Comparison of ENCODE assay signal across 8 mouse cellular contexts in genomic region chr19:44640021-44640420, GRCm38 (mm10).
DNase-seq lines count a peak whose midpoint lies in the region; ATAC-seq and TF ChIP-seq lines count a peak whose summit lies in the region.

No protein-coding gene starts in this region.

- no peak overlapping the region for H3K27ac ChIP-seq in thymus, adult 2 months (ENCODE audit: control insufficient read depth, insufficient read depth, low read length)
- H3K27ac ChIP-seq in liver, embryonic 14.5 days, result no peak overlapping the region

- TF ChIP-seq CTCF in thymus, adult 2 months (IDR thresholded peaks at IDR 0.05; ENCODE audit: borderline replicate concordance, control insufficient read depth, extremely low read depth, insufficient read depth, low read length, poor library complexity), result no peak
- 0 out of 2 replicates have a peak, but pooled peaks have one; percentile 2 for TF ChIP-seq CTCF in liver, embryonic 14.5 days (IDR thresholded peaks at IDR 0.05; ENCODE audit: low read depth)

- no peak overlapping the region for H3K9ac ChIP-seq in liver, embryonic 14.5 days (replicated peaks)

- no peaks in the 10 kb centered on the region for H3K9me3 ChIP-seq in liver, embryonic 14.5 days (ENCODE audit: control insufficient read depth, low read length)

- 4% methylated on average over 26 of the region's 26 CpGs for WGBS in thymus, adult 2 months
- 2% methylated on average over 26 of the region's 26 CpGs for WGBS in liver, embryonic 14.5 days (ENCODE audit: insufficient replicate concordance)

- H3K4me1 ChIP-seq in thymus, adult 2 months (replicated peaks; ENCODE audit: control insufficient read depth, insufficient read depth, low read length), result no peaks in the 10 kb centered on the region
- H3K4me1 ChIP-seq in liver, embryonic 14.5 days (replicated peaks; ENCODE audit: control insufficient read depth in 2 of 2, insufficient read depth in 2 of 2, low read length in 1 of 2), result no peaks in the 10 kb centered on the region

- H3K4me3 ChIP-seq in thymus, adult 2 months (ENCODE audit: control insufficient read depth, insufficient read depth, low read length), result no peak overlapping the region
- no peak overlapping the region for H3K4me3 ChIP-seq in liver, embryonic 14.5 days (ENCODE audit: insufficient read depth in 1 of 2, low read depth in 2 of 2, low read length in 2 of 2)

- no peak for ATAC-seq in liver, embryonic 14.5 days (ENCODE audit: insufficient read depth)

- peak; percentile 10 for DNase-seq in embryo, embryonic 10 days (ENCODE audit: low spot score)
- DNase-seq in embryo, embryonic 10.5 days (ENCODE audit: low spot score), result no peak
- DNase-seq in thymus, postnatal 4 days, result peak; percentile 23
- no peak for DNase-seq in thymus, adult 2 months
- DNase-seq in liver, embryonic 14.5 days (ENCODE audit: low read depth in 3 of 3, low spot score in 3 of 3), result no peak
- DNase-seq in gastrocnemius, adult 8-10 months (ENCODE audit: low spot score in 2 of 2), result no peak
- no peak for DNase-seq in spleen, postnatal 10 days (ENCODE audit: low spot score in 2 of 2)
- DNase-seq in cerebellum, adult 11 months, result no peak

- no peak for TF ChIP-seq EP300 in liver, embryonic 14.5 days (IDR thresholded peaks at IDR 0.05; ENCODE audit: low read depth)

- no peak overlapping the region for H3K4me2 ChIP-seq in liver, embryonic 14.5 days (ENCODE audit: low read depth)

- H3K27me3 ChIP-seq in thymus, adult 2 months (ENCODE audit: control insufficient read depth, insufficient read depth, low read length), result peaks cover 5% of the 10 kb centered on the region
- peaks cover 14% of the 10 kb centered on the region for H3K27me3 ChIP-seq in liver, embryonic 14.5 days (ENCODE audit: control insufficient read depth, insufficient read depth, low read length)

- no peaks in the 10 kb centered on the region for H3K36me3 ChIP-seq in thymus, adult 2 months (ENCODE audit: control insufficient read depth, insufficient read depth, low read length)
- no peaks in the 10 kb centered on the region for H3K36me3 ChIP-seq in liver, embryonic 14.5 days (replicated peaks; ENCODE audit: control insufficient read depth, insufficient read depth, low read depth)

- no peak for TF ChIP-seq POLR2A in thymus, adult 2 months (IDR thresholded peaks at IDR 0.05; ENCODE audit: control insufficient read depth, extremely low read depth, insufficient read depth, low read length, poor library complexity)

Comparison
In these comparisons a context has a peak if more than half of its experiments do, and no peak if none do; other contexts are left out.
1. DNase-seq: peak in embryo, embryonic 10 days (single experiment) and thymus, postnatal 4 days (single experiment); none in embryo, embryonic 10.5 days (single experiment), thymus, adult 2 months (single experiment), liver, embryonic 14.5 days (0 of 3), gastrocnemius, adult 8-10 months (0 of 2), spleen, postnatal 10 days (0 of 2) and cerebellum, adult 11 months (single experiment).